Mouse (Mus musculus) C2C12 (cell line): ENCODE results near the gene Dynlt1f. TPM values are rescaled to one million over a fixed set of nuclear protein-coding genes. Genes with fewer than 3 reads are reported as not detected.
"Not testable (repeated sequence)": the region's sequence is repeated elsewhere in the genome, so short reads cannot be mapped to it uniquely, and the experiment has no call there.

Source experiments
- H3K27me3 ChIP-seq: one replicate; pipeline ENCODE4 v1.6.1; 2011; ENCODE audit not compliant: control insufficient read depth, insufficient read depth, insufficient read length
- H3K36me3 ChIP-seq: one replicate; pipeline ENCODE4 v1.6.1; 2011; ENCODE audit not compliant: control insufficient read depth, insufficient read depth
- H3K4me3 ChIP-seq: one replicate; pipeline ENCODE4 v1.5.1; 2011; ENCODE audit warnings: mild to moderate bottlenecking, control low read depth; ENCODE audit not compliant: poor library complexity, insufficient read depth, severe bottlenecking
- H3K79me2 ChIP-seq: one replicate; pipeline ENCODE4 v1.6.1; 2011; ENCODE audit not compliant: control insufficient read depth, insufficient read depth
- H3K79me3 ChIP-seq: one replicate; pipeline ENCODE4 v1.6.1; 2011; ENCODE audit warnings: low read depth, control low read depth
- H3ac ChIP-seq: one replicate; pipeline ENCODE3; 2011; ENCODE audit warnings: low read depth; ENCODE audit not compliant: control insufficient read depth, insufficient read length
- CTCF ChIP-seq: IDR thresholded peaks from one replicate; pipeline ENCODE4 v1.5.1; 2011; ENCODE audit not compliant: control insufficient read depth, insufficient read depth, insufficient read length
- MAX ChIP-seq: IDR thresholded peaks from one replicate; pipeline ENCODE4 v1.6.1; 2011; ENCODE audit warnings: mild to moderate bottlenecking, control low read depth
- polyA plus RNA-seq: library from polyadenylated mRNA; unstranded; fragments of >200 nt; fragmentation: generic; extraction: Trizol; gene quantifications from one replicate; pipeline ENCODE4 v1.2.1, GENCODE M21; 2012; ENCODE audit warnings: missing spikeins

Gene Dynlt1f
- polyA plus RNA-seq, 1 experiment: 275 TPM

DNA sequence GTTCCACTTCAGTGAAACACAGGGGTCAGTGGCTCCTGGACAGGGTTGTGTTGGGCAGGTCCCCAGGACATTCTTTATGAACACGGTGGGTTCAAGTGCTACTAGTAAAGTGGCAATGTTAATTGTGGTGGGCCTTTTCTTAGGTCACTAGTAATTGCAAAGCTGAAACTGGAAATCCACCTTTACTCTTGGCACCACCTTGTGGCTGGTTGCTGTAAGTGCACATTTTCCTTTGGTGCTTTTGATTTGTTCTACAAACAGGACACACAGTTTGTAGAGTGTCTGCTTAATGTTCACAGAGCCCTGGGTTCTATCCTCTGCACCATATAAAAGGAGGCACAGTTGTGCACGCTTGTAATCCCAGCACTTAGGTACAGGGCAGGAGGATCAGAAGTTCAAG, 35.9 kb upstream of the Dynlt1f start:
- H3K79me3 ChIP-seq, H3K27me3 ChIP-seq, H3K79me2 ChIP-seq, H3K36me3 ChIP-seq, H3ac ChIP-seq, H3K4me3 ChIP-seq: not testable (repeated sequence)
- TF ChIP-seq CTCF: peak; percentile 15
- TF ChIP-seq MAX: peak; percentile 19

DNA sequence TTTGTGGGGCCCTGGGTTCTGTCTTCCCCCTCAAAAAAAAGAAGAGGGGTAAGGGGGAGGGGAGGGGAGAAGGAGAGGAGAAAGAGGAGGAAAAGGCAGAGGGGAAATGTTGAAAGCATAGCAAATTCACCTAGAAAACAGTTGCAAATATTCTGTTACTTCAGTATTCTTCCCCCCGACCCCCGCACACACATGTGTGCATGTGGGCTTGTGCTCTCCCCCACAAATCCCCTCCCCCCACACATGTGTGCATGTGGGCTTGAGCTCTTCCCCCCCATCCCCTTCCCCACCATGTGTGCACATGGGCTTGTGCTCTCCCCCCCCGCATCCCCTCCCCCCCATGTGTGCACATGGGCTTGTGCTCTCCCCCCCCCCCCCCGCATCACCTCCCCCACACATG, 33.6 kb upstream of the Dynlt1f start:
- H3ac ChIP-seq, H3K79me3 ChIP-seq, H3K4me3 ChIP-seq, H3K79me2 ChIP-seq, H3K27me3 ChIP-seq, H3K36me3 ChIP-seq: not testable (repeated sequence)

DNA sequence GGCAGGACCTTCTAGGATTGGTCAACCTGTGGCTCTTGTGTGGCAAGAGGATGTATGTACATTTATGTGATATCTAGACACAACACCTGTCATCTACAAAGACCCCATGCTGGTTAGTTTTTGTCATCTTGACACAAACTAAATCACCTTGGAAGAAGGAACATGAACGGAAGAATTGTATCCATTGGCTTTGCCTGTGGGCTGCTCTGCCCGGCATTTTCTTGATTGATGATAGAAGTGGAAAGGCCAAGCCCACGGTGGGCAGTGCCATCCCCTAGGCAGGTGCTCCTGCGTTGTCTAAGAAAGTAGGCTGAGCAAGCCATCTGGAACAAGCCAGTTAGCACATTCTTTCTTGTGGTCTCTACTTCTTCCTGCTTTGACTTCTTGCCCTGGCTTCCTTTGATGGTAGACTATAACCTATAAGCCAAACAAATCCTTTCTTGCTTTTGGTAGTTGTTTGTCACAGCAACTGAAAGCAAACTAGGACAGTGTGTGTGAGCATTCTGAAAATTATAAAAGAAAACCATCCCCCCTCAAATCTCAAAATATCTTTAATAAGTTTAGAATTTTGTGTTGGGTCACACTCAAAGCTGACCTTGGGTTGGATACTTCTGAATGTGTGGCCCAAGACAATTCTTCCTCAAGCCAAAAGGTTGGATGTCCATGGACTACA, 30.7 kb upstream of the Dynlt1f start:
- not testable (repeated sequence) for H3K4me3 ChIP-seq

DNA sequence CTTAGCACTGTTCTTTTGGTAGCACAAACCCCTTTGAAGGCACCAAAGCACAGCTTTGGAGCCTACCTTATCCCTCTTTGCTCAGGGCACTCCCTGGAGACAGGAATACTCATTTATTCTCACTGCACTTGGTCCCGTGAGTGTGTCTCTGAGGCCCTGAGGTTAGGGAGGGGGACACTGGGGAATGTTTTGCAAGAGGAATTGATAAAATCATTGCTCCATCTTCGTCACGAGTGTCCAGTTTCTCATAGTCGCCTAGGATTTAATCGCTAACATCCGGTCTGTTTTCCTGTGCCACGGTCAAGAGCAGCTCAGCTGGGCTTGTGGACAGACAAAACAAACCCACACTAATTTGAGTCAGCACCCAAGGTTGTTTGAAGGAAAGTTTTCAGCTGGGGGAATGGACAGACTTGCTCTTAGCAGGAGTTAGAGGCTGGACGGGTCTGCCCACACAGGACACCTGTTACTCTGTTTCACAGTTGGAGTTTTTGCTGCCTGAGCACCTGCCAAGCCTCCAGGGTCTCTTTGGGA, 29.7 kb upstream of the Dynlt1f start:
- H3K79me2 ChIP-seq, H3K4me3 ChIP-seq, H3K36me3 ChIP-seq, H3K79me3 ChIP-seq, H3K27me3 ChIP-seq, H3ac ChIP-seq: not testable (repeated sequence)

More for the DNA sequence above, 30.7 kb upstream of the Dynlt1f start:
- H3K27me3 ChIP-seq, H3K79me3 ChIP-seq, H3ac ChIP-seq, H3K36me3 ChIP-seq, H3K79me2 ChIP-seq: not testable (repeated sequence)

DNA sequence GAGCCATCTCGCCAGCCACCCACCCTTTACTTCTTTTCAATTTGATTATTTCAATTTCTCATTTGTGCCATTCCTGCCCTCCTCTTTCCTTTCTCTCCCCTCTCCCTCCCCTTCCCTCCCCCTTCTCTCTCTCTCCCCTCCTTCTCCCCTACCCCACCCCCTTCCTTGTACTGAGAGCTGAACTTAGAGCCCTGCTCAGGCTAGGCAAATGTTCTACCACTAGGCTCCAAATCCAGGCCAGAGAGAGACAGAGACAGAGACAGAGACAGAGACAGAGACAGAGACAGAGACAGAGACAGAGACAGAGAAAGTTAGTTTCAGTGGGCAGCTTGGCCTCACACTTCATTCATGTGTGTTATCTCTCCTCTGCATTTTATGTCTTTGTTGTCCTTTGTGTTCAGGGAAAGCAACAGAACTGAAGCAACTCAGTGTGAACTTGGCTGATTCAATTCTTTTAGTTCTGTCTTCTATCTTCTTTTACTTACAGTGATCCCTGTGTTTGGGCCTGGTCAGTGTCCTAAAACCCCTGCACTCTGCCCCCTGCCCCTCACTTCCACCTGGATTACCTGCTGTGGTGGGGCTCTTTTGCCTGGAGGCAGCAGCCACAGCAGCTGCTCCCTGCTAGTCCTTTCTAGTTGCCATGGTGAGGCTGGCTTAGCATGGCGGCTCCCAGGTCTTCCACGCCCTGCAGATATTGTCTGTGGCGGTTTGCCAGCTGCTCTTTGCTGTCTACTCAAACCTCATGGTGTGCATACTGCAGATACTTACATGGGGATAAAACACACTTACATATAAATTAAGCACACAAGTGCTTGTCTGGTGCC, 29.0 kb upstream of the Dynlt1f start:
- H3ac ChIP-seq, H3K27me3 ChIP-seq, H3K79me2 ChIP-seq, H3K36me3 ChIP-seq, H3K79me3 ChIP-seq, H3K4me3 ChIP-seq: not testable (repeated sequence)

DNA sequence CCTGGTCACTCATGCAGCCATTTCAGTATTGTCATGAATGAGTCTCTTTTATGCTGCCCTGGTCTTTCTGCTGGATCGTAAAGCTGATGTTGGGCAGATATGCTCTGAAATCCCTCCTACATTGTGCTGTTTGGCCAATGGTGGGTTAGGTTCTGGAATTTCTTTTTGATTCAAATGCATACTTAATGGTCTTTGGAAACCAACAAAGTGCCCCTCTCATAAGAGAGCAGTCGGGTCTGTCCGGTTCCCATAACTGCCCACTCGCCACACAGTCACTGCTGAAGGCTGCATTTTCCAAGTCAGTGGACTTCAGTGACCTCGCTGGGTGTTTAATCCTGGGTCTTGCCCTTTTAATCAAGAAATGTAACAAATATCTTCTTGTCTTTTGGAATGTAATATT, 28.0 kb upstream of the Dynlt1f start:
- H3K79me3 ChIP-seq, H3K79me2 ChIP-seq, H3K4me3 ChIP-seq, H3K27me3 ChIP-seq, H3ac ChIP-seq, H3K36me3 ChIP-seq: not testable (repeated sequence)

DNA sequence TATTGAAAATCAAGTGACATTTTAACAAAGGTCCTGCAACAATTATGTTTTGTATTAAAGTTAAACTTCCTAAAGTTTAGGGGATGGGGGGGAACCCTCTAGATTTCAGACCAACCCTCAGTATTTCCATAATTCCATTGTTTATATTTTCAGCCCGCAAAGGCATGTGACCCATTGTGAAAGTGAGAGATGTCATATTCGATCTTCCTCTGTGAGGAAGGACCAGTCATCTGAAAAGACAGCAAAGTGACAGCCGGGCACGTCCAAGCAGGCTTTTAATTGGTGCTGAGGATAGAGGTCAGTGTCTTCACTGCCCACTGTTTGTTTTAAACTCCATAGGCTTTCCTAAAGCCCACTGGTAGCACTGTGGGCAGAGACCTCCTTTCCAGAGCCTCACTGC, 26.0 kb upstream of the Dynlt1f start:
- not testable (repeated sequence) for H3K79me3 ChIP-seq, H3K79me2 ChIP-seq, H3K4me3 ChIP-seq, H3K27me3 ChIP-seq, H3ac ChIP-seq, H3K36me3 ChIP-seq

DNA sequence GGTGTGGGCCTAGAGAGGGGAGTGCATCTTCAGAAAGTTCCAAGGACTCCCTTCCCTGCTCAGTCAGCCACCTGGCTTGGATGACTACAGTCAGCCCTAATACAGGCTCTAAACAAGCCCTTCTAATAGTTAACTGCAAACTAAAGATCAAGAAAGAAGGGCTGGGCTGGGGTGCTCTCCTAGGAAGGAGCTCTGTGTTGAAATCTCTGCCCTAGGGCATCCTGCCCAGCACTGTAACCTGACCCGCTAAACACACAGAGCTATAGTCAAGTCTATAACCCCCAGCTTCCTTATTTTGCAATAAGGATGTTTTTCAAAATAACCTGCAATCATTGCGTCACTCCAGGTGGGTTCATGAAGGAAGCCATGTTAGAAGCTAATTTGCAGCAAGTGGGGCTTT, 22.4 kb upstream of the Dynlt1f start:
- not testable (repeated sequence) for H3K4me3 ChIP-seq, H3K36me3 ChIP-seq, H3K79me3 ChIP-seq, H3K79me2 ChIP-seq, H3ac ChIP-seq, H3K27me3 ChIP-seq

DNA sequence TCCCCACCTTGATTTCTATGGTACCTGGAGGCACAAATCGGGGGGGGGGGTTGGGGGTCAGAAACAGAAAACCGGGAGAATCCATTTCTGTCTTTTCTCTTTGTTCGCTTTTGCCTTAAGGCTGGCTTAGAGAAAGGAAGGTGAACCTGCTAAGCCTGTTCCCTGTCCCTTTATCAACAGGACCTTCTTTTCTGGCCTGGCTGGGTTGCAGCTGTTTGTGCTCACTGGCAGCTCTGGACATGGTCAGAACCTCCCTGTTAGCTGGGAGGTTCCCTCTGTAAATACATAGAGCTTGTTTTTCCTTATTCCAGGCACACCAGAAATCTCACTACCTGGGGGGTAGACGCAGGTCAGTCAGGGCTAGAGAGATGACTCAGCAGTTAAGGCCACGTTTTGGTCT, 18.6 kb upstream of the Dynlt1f start:
- not testable (repeated sequence) for H3K36me3 ChIP-seq, H3K79me3 ChIP-seq, H3K4me3 ChIP-seq, H3K27me3 ChIP-seq, H3K79me2 ChIP-seq, H3ac ChIP-seq

DNA sequence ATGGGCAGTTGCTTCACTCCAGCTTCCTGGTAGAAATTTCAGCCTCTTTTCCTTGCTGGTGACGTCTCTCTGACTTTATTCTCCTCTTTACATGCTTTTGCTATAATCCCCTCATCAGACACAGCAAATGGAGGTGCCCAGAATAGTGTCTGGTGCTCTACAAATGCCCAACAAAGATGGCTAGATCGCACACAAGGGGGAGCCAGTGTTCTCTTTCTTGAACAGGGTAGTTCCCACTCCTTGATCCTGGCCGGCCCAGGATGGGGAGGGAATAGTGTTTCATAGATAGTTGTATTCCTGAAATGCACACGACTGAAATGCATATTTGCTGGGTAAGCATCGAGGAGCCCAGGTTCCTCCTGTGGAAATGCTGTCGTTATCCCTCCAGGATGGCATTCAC, 12.8 kb upstream of the Dynlt1f start:
- not testable (repeated sequence) for H3K79me3 ChIP-seq, H3ac ChIP-seq, H3K4me3 ChIP-seq, H3K79me2 ChIP-seq, H3K27me3 ChIP-seq, H3K36me3 ChIP-seq

DNA sequence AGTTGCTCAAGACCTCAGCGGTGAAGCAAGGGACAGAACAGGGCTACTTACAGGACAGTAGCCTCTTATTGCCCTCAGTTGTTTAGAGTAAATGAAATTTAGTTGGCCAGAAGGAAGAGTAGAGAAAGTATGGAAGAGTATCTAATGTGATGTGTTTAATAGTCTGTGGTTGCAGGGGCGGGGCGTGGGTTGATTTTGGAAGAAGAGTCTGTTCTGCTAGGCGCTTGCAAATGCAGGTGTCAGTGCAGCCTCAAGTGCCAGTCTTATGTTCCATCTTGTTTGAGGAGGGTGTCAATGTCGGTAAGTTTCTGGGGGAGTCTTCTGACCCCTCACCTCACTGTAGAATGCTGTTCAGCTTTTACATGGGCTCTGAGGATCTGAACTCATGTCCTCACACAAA, 9.7 kb upstream of the Dynlt1f start:
- H3K27me3 ChIP-seq, H3K4me3 ChIP-seq, H3K36me3 ChIP-seq, H3K79me3 ChIP-seq, H3ac ChIP-seq, H3K79me2 ChIP-seq: not testable (repeated sequence)
